Mouse (Mus musculus) midbrain, postnatal 0 days (tissue): Measurements from ENCODE around the gene Ifnar1. TPM values are rescaled to one million over a fixed set of nuclear protein-coding genes. Genes with fewer than 3 reads are reported as not detected.

Source experiments
- ATAC-seq: fragments of 200-750 bp; cut with Nextera tagmentation; 2 replicates; pipeline ENCODE4 v1.8.0; 2017; ENCODE audit warnings: moderate number of reproducible peaks, mild to moderate bottlenecking, moderate TSS enrichment, moderate library complexity; ENCODE audit not compliant: low FRiP score
- DNase-seq: peaks from one replicate; pipeline ENCODE4 v3.0.0-alpha.2; 2015; ENCODE audit warnings: low spot score
- H3K27ac ChIP-seq: fragments of 300-500 bp; sonication (generic); 2 replicates; pipeline ENCODE4 v1.5.1; 2014; ENCODE audit warnings: low read depth, mild to moderate bottlenecking, low read length, mixed read lengths
- H3K27me3 ChIP-seq: fragments of 300-500 bp; sonication (generic); 2 replicates; pipeline ENCODE4 v1.6.1; 2014; ENCODE audit warnings: low read length, control low read depth, mixed read lengths; ENCODE audit not compliant: insufficient read depth
- H3K36me3 ChIP-seq: fragments of 300-500 bp; sonication (generic); 2 replicates; pipeline ENCODE4 v1.6.1; 2014; ENCODE audit warnings: low read length, control low read depth, mixed read lengths; ENCODE audit not compliant: insufficient read depth
- H3K4me1 ChIP-seq: fragments of 300-500 bp; sonication (generic); 2 replicates; pipeline ENCODE4 v1.6.1; 2014; ENCODE audit warnings: mild to moderate bottlenecking, control low read depth, antibody characterized with exemption, low read length, mixed read lengths; ENCODE audit not compliant: insufficient read depth
- H3K4me2 ChIP-seq: fragments of 300-500 bp; sonication (generic); 2 replicates; pipeline ENCODE4 v1.6.1; 2014; ENCODE audit warnings: low read depth, mild to moderate bottlenecking, low read length, mixed read lengths; ENCODE audit not compliant: poor library complexity, severe bottlenecking
- H3K4me3 ChIP-seq: fragments of 300-500 bp; sonication (generic); 2 replicates; pipeline ENCODE4 v1.5.1; 2014; ENCODE audit warnings: low read depth, mild to moderate bottlenecking, low read length, moderate library complexity
- H3K9ac ChIP-seq: fragments of 300-500 bp; sonication (generic); replicated peaks from 2 replicates; pipeline ENCODE4 v1.6.1; 2014; ENCODE audit warnings: mild to moderate bottlenecking, low read length, moderate library complexity, mixed read lengths; ENCODE audit not compliant: poor library complexity, severe bottlenecking
- H3K9me3 ChIP-seq: fragments of 300-500 bp; sonication (generic); 2 replicates; pipeline ENCODE4 v1.6.1; 2016; ENCODE audit warnings: low read length, control low read depth
- CTCF ChIP-seq: IDR thresholded peaks from 2 replicates; pipeline ENCODE4 v1.5.1; 2016; ENCODE audit warnings: antibody characterized with exemption, mild to moderate bottlenecking
- WGBS: fragments of 180-500 bp; shearing (Covaris S2); extraction: QIAGEN DNeasy Blood & Tissue Kit; methylation state at CpG from one replicate; pipeline ENCODE4 v1.1.7; 2014; 5-methylcytosine and 5-hydroxymethylcytosine counted together
- polyA plus RNA-seq: library from polyadenylated mRNA; unstranded; fragments of >200 nt; fragmentation: Nextera tagmentation; extraction: Ambion mirVana; gene quantifications from 2 replicates; pipeline ENCODE4 v1.2.1, GENCODE M21; 2015
- total RNA-seq: library from RNA; depleted of rRNA; stranded (reverse); fragments of >200 nt; gene quantifications from 2 replicates; pipeline ENCODE4 v1.2.3, GENCODE M21; 2014

Gene Ifnar1
- total and polyA plus RNA-seq, 2 experiments from 2014 or later, result 32.4 to 61.1 TPM

GRCm38 (mm10) chr16:91443211-91443611, 41.8 kb upstream of the Ifnar1 start:
- DNase-seq, result no peak
- Histone ChIP-seq H3K36me3 (no peaks in the 10 kb centered on the region), H3K9ac (no peak overlapping the region), H3K27ac (no peak overlapping the region), H3K27me3 (no peaks in the 10 kb centered on the region), H3K4me1 (no peaks in the 10 kb centered on the region), H3K4me3 (no peak overlapping the region), H3K4me2 (no peak overlapping the region), H3K9me3 (no peaks in the 10 kb centered on the region)
- TF ChIP-seq CTCF, result no peak
- WGBS, result 81% methylated on average over 8 of the region's 8 CpGs
- no peak for ATAC-seq

- no peaks in the 10 kb centered on the region for H3K9me3 ChIP-seq
- no peak for TF ChIP-seq CTCF
- 94% methylated on average over 4 of the region's 4 CpGs for WGBS
- no peak overlapping the region for H3K4me3 ChIP-seq
- ATAC-seq (no peak), DNase-seq (no peak)
- H3K36me3 ChIP-seq, result no peaks in the 10 kb centered on the region
- no peaks in the 10 kb centered on the region for H3K4me1 ChIP-seq
- no peak overlapping the region for H3K4me2 ChIP-seq
- H3K27me3 ChIP-seq, result no peaks in the 10 kb centered on the region
- no peak overlapping the region for H3K27ac ChIP-seq
- H3K9ac ChIP-seq, result no peak overlapping the region
Observed at GRCm38 (mm10) chr16:91444847-91445246, 40.2 kb upstream of the Ifnar1 start.

GRCm38 (mm10) chr16:91445566-91445965, 39.5 kb upstream of the Ifnar1 start:
- WGBS, result 84% methylated on average over 5 of the region's 5 CpGs
- no peak for ATAC-seq
- Histone ChIP-seq H3K4me1 (no peaks in the 10 kb centered on the region), H3K36me3 (no peaks in the 10 kb centered on the region), H3K9ac (no peak overlapping the region), H3K4me2 (no peak overlapping the region), H3K27me3 (no peaks in the 10 kb centered on the region), H3K4me3 (no peak overlapping the region), H3K27ac (no peak overlapping the region), H3K9me3 (no peaks in the 10 kb centered on the region)
- DNase-seq, result no peak
- no peak for TF ChIP-seq CTCF

- no peak for TF ChIP-seq CTCF
- H3K27ac ChIP-seq, result no peak overlapping the region
- H3K9me3 ChIP-seq, result no peaks in the 10 kb centered on the region
- ATAC-seq (no peak), DNase-seq (no peak)
- H3K4me3 ChIP-seq, result no peak overlapping the region
- H3K9ac ChIP-seq, result no peak overlapping the region
- WGBS, result 77% methylated on average over 8 of the region's 8 CpGs
- no peaks in the 10 kb centered on the region for H3K27me3 ChIP-seq
- H3K4me2 ChIP-seq, result no peak overlapping the region
- no peaks in the 10 kb centered on the region for H3K36me3 ChIP-seq
- H3K4me1 ChIP-seq, result no peaks in the 10 kb centered on the region
Observed at GRCm38 (mm10) chr16:91446778-91447511, 38.1 kb upstream of the Ifnar1 start.

DNA sequence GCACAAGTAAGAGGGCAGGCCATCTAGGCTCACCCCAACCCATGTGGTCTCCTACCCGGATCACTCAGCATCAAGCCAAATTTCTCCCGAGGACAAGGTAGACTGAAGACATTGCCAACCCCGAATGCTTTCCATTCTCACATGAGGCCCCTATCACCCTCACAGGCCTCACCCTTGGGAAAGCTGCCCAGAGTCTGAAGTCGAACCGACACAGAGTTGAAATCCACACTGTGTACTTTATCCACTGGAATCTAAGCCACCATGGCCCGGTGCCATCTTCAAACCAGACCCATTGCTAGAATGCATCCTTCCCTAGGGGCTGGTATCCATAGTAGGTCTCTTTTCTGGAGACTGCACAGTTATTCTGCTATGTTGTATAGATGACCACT, 37.5 kb upstream of the Ifnar1 start:
- ATAC-seq, result no peak

GRCm38 (mm10) chr16:91448088-91448487, 37.0 kb upstream of the Ifnar1 start:
- H3K9me3 ChIP-seq, result no peaks in the 10 kb centered on the region
- no peak for TF ChIP-seq CTCF
- H3K9ac ChIP-seq, result no peak overlapping the region
- no peaks in the 10 kb centered on the region for H3K36me3 ChIP-seq
- no peak for ATAC-seq
- no peaks in the 10 kb centered on the region for H3K27me3 ChIP-seq
- no peaks in the 10 kb centered on the region for H3K4me1 ChIP-seq
- no peak overlapping the region for H3K4me2 ChIP-seq
- H3K27ac ChIP-seq, result no peak overlapping the region
- H3K4me3 ChIP-seq, result no peak overlapping the region
- no peak for DNase-seq
- WGBS, result 94% methylated on average over 5 of the region's 5 CpGs

More for the DNA sequence above, 37.5 kb upstream of the Ifnar1 start:
- H3K27me3 ChIP-seq, result no peaks in the 10 kb centered on the region
- no peak overlapping the region for H3K9ac ChIP-seq
- no peak for DNase-seq
- H3K9me3 ChIP-seq, result no peaks in the 10 kb centered on the region
- no peaks in the 10 kb centered on the region for H3K4me1 ChIP-seq
- WGBS, result 74% methylated on average over 6 of the region's 6 CpGs
- H3K27ac ChIP-seq, result no peak overlapping the region
- H3K36me3 ChIP-seq, result no peaks in the 10 kb centered on the region
- no peak overlapping the region for H3K4me3 ChIP-seq
- no peak for TF ChIP-seq CTCF
- H3K4me2 ChIP-seq, result no peak overlapping the region
